Mouse (Mus musculus): ENCODE measurements around the gene Col4a3bp. TPM values are rescaled to one million over a fixed set of nuclear protein-coding genes. Genes with fewer than 3 reads are reported as not detected.

The Col4a3bp gene
- 14.7 and 21.7 TPM in 2 replicates for polyA plus RNA-seq (2012; rRNA removed)

DNA sequence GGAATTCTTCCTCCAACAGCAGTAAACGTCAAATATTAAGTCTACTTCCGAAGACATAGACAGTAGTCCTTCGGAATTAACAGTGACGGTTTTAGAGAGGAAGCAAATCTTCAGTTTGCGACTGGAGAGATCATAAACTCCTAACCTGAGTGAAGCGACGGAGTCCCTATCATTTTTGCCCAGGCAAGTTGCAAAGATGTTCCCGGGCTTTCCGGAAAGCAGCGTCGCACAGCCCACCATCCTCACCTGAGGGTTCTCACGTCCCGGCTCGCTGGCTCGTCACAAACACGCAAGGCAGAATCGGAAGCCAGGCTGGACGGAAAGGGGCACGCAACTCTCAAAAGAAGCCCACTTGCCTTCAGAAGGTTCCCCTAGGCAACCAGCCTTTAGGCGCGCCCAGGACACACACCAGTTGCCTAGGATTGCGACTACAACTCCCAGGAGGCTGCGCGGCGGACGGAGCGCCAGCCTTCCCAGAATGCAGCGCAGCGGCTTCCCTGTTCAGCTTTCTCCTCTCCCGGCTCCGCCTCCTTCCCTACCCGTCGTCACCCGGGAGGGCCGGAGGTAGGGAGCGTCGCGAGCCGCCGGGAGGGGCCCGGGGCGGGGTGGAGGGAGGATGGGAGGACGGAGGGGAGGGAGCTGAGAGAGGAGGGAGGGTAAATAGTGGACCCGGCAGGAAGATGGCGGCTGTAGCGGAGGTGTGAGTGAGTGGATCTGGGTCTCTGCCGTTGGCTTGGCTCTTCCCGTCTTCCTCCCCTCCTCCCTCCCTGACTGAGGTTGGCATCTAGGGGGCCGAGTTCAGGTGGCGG, at the start of gene Col4a3bp, which contains the start of gene Polk:
Gene Col4a3bp, plus strand, starts transcription at position 538 of the 809 bp plus-strand sequence.
Gene Polk, minus strand, starts transcription at position 499 of the 809 bp plus-strand sequence.

DNA sequence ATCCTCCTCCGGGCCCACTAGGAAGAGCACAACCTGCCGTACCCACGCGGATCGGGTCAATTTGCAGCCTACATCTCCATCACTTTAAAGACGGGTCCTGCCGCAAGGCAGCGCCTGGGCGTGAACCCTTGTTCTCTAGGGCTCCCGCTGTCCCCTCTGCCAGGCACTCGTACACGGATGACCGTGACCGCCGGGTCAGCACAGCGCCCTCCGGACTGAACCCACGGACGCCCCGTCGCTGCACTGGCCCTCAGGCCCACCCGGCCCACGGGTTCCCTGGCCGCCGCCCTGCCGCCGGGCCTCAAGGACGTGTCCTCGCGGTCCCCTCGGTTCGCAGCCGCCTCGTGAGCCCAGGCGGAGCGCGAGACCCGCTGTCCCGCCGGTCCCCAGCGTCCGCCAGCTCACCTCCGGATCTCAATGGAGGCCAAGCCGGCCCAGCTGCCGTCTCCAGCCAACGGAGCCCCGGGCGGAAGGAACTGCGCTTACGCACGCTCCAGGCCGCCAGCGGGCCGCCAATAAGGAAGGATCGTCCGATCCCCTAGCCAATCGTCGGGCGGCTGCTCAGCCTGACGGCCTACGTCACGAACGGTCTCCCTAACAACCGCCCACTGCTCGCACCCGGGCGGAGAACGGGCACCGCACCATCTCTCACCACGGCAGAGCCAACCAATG, 128.1 kb downstream of the Col4a3bp start, which contains the start of gene Hmgcr:
Gene Hmgcr, minus strand, starts transcription at position 531 of the 672 bp plus-strand sequence.

Other genes starting within 250 kb of the Col4a3bp start
- 3.2 and 4.1 TPM in 2 replicates for gene Poc5, start 154.3 kb upstream of the Col4a3bp start, polyA plus RNA-seq (2012; rRNA removed)
- 1.8 and 3.6 TPM in 2 replicates for gene Ankdd1b, start 71.4 kb upstream of the Col4a3bp start, polyA plus RNA-seq (2012; rRNA removed)
- not detected in 2 replicates for gene Gm17622, start 51.9 kb upstream of the Col4a3bp start, polyA plus RNA-seq (2012; rRNA removed)
- 1.1 and 1.2 TPM in 2 replicates for gene Polk, start within 50 bp of the Col4a3bp start, polyA plus RNA-seq (2012; rRNA removed)
- gene Hmgcr, start 128.3 kb downstream of the Col4a3bp start, polyA plus RNA-seq (2012; rRNA removed) = 21.0 and 23.3 TPM in 2 replicates
- not detected in 2 replicates for gene Ankrd31, start 205.7 kb downstream of the Col4a3bp start, polyA plus RNA-seq (2012; rRNA removed)

Measured in colon, adult 2 months (tissue).